Mouse (Mus musculus): Measurements from ENCODE around the gene Glis1.

GRCm38 (mm10) chr4:107432717-107433116 is 1.7 kb upstream of the Glis1 start:
- TF ChIP-seq EP300 (IDR thresholded peaks at IDR 0.05; ENCODE audit: low read depth) (no peak), CTCF (IDR thresholded peaks at IDR 0.05; ENCODE audit: low read depth) (no peak)
